Mouse (Mus musculus) embryonic fibroblast, embryonic 13.5 days (primary cell): Measurements from ENCODE around the gene Slc39a1.

Experiments used
- CTCF ChIP-seq: IDR thresholded peaks from 2 replicates; pipeline ENCODE4 v1.5.1; 2011; ENCODE audit warnings: mild to moderate bottlenecking, control low read depth, low read length, moderate library complexity, borderline replicate concordance; ENCODE audit not compliant: insufficient read depth
- POLR2A ChIP-seq: IDR thresholded peaks from 2 replicates; pipeline ENCODE4 v1.6.1; 2011; ENCODE audit warnings: low read depth, mild to moderate bottlenecking, control low read depth, low read length, moderate library complexity

DNA sequence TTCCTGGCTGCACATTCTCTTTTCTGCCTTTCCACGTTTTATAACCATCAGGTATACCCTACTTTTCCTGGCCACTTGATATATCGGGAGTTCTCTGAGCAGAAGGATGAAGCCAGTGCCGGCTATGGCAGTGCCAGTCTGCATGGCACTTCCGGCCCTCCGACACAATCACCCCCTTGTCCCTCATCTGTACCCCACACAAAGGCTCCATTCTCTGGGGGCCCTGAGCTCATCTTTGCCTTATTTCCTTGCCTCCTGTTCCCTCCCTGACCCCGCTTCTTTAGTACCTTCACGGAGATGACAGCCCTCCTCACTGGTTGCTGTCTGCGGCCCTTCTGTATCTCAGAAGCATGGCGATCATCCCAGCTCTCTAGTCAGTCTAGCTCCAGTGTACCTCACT, 32.7 kb downstream of the Slc39a1 start:
- no peak for TF ChIP-seq POLR2A
- no peak for TF ChIP-seq CTCF
